Mouse (Mus musculus) thymus, postnatal 4 days (tissue): ENCODE results near the gene Ppig.

Experiments used
- DNase-seq: peaks from one replicate; pipeline ENCODE4 v3.0.0; 2021

Gene Ppig

GRCm38 (mm10) chr2:69764716-69765115 is 42.4 kb downstream of the Ppig start:
- no peak for DNase-seq

- no peak for DNase-seq
Observed at GRCm38 (mm10) chr2:69773331-69773730, 51.0 kb downstream of the Ppig start.

- DNase-seq = peak; percentile 66
Observed at GRCm38 (mm10) chr2:69777985-69778835, 55.9 kb downstream of the Ppig start.

GRCm38 (mm10) chr2:69778836-69779177 is 56.5 kb downstream of the Ppig start:
- DNase-seq = peak; percentile 81

GRCm38 (mm10) chr2:69788974-69789373 is 66.6 kb downstream of the Ppig start:
- DNase-seq = no peak

- DNase-seq = peak; percentile 99
Observed at GRCm38 (mm10) chr2:69789429-69790069, 67.2 kb downstream of the Ppig start, which contains the start of the genes Ccdc173 and Phospho2. TSS of gene Ccdc173 (minus strand) at chr2:69789575. TSS of gene Phospho2 (plus strand) at chr2:69789623.

- peak; percentile 91 for DNase-seq
Observed at GRCm38 (mm10) chr2:69790285-69790684, 67.9 kb downstream of the Ppig start.

GRCm38 (mm10) chr2:69790722-69791121 is 68.4 kb downstream of the Ppig start:
- no peak for DNase-seq

- peak; percentile 92 for DNase-seq
Observed at GRCm38 (mm10) chr2:69802911-69803312, 80.6 kb downstream of the Ppig start.
